Mouse (Mus musculus): ENCODE measurements around the gene Arl11. TPM values are rescaled to one million over a fixed set of nuclear protein-coding genes. Genes with fewer than 3 reads are reported as not detected.

Arl11 gene
- total and polyA plus RNA-seq, 3 experiments, result not detected

DNA sequence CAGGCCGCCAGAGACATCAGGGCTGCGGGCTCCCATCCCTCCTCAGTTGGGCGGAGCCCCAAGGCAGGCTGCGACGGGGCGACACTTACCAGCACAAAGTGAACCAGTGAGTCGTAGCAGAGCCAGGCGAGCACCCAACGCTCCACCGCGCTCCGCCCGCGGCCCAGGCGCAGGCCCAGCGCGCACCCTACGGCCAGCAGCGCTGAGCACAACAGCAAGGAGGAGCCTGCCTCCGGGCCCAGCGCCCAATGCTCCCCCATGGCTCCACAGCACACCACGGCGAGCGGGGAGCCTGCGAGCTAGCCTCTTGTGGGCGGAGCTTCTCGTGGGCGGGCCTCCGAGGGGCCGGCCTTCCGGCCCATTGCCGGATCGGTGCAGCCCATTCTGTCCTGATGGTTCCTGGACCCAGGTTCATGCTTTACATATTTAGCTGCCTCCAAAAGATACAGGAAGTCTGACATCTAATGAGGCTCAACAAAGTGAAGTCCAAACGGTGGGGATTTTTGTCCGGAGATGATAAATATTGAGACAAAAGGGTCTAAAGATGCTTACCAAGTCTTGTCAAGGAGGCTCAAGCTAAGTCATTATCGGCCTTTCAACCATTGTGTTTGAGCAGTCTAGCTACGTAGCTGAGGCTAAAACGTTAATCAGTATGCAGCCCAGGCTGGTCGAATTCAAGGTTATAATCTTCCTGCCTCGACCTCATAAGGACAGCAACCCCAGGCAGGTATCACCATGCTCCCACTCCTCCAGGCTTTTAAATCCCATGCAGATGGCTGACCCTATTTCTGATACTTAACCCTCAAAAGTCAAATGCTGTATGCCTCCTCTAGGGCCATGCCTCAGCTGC is 50.8 kb downstream of the Arl11 start, which contains the start of gene Ebpl:
Gene Ebpl (minus strand): TSS at position 309 of the 850 bp plus-strand sequence.
- peak within 1 kb of the TSS; percentile 78 for H3K4me3 ChIP-seq (ENCODE audit: low read depth, low read length)
- H3K9me3 ChIP-seq (replicated peaks), result no peaks in the 10 kb centered on the region
- no peaks in the 10 kb centered on the region for H3K27me3 ChIP-seq (ENCODE audit: insufficient read depth, low read length)
- ATAC-seq (ENCODE audit: extremely low read depth, insufficient number of reproducible peaks, low FRiP score, poor library complexity, severe bottlenecking) (peak; percentile 87), DNase-seq (ENCODE audit: low spot score) (peak; percentile 78)
- H3K36me3 ChIP-seq (replicated peaks), result peaks cover 31% of the 10 kb centered on the region
- peaks cover 17% of the 10 kb centered on the region for H3K4me1 ChIP-seq (ENCODE audit: insufficient read depth, low read depth, low read length)
- TF ChIP-seq TAL1 (conservative IDR thresholded peaks at IDR 0.05; ENCODE audit: low read depth, low read length) (no peak), GATA2 (IDR thresholded peaks at IDR 0.05; ENCODE audit: borderline replicate concordance, low read depth, low read length) (no peak), CTCF (IDR thresholded peaks at IDR 0.05; ENCODE audit: low read depth, low read length) (no peak), POLR2AphosphoS5 (IDR thresholded peaks at IDR 0.05; ENCODE audit: insufficient replicate concordance, low read depth, low read length) (no peak), GATA1 (IDR thresholded peaks at IDR 0.05; ENCODE audit: borderline replicate concordance, low read length) (no peak)

DNA sequence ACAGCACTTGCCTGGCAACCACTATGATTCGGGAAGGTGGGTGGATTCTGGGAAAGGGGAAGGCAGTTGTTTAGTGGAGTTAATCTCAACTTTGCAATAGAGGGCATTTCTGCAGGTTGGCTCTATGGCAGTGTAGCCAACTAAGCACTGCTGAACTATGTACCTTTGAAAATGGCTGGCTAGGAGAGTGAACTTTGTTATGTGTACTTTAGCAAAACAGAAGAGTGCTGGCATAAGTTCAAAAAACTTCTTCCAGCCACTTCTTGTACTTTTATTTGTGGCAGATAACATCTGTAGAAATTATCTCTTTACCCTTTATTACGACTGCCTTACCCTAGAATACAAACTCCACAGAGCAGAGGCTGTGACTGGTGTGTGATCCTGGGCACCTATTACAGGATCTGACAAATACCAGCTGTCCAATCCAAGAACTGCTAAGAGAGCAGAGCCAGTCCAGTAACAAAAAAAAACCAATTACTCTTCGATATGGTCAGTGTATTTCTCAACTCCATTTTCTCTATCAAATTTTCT is 51.5 kb downstream of the Arl11 start:
- no peak for DNase-seq (ENCODE audit: low spot score)
- peak overlapping the region; percentile 78; the same call in 1 of the 2 replicates for H3K4me3 ChIP-seq (ENCODE audit: low read depth, low read length)
- no peaks in the 10 kb centered on the region for H3K27me3 ChIP-seq (ENCODE audit: insufficient read depth, low read length)
- H3K4me1 ChIP-seq (ENCODE audit: insufficient read depth, low read depth, low read length), result peaks cover 17% of the 10 kb centered on the region
- peaks cover 32% of the 10 kb centered on the region for H3K36me3 ChIP-seq (replicated peaks)
- no peak for ATAC-seq (ENCODE audit: extremely low read depth, insufficient number of reproducible peaks, low FRiP score, poor library complexity, severe bottlenecking)
- no peaks in the 10 kb centered on the region for H3K9me3 ChIP-seq (replicated peaks)
- TF ChIP-seq POLR2AphosphoS5 (IDR thresholded peaks at IDR 0.05; ENCODE audit: insufficient replicate concordance, low read depth, low read length), result no peak

Other genes starting within 250 kb of the Arl11 start
- gene Sacs, start 171.3 kb upstream of the Arl11 start, total RNA-seq (2014; fragmentation: Nextera tagmentation), result 19.0 and 20.8 TPM in 2 replicates
- 19.4 and 23.3 TPM in 2 replicates for gene Sacs, start 171.3 kb upstream of the Arl11 start, total RNA-seq (2017)
- gene Sacs, start 171.3 kb upstream of the Arl11 start, polyA plus RNA-seq (2012), result 0.53 and 0.54 TPM in 2 replicates
- gene Sgcg, start 51.3 kb upstream of the Arl11 start, total RNA-seq (2014; fragmentation: Nextera tagmentation), result not detected in 2 replicates
- 0.16 TPM in 1 of 2 replicates, not detected in the other for gene Sgcg, start 51.3 kb upstream of the Arl11 start, total RNA-seq (2017)
- gene Sgcg, start 51.3 kb upstream of the Arl11 start, polyA plus RNA-seq (2012), result not detected in 2 replicates
- 1.8 and 3.5 TPM in 2 replicates for gene Ebpl, start 50.7 kb downstream of the Arl11 start, total RNA-seq (2014; fragmentation: Nextera tagmentation)
- 1.9 and 2.8 TPM in 2 replicates for gene Ebpl, start 50.7 kb downstream of the Arl11 start, total RNA-seq (2017)
- gene Ebpl, start 50.7 kb downstream of the Arl11 start, polyA plus RNA-seq (2012), result 0.52 and 0.76 TPM in 2 replicates
- 79.2 and 88.2 TPM in 2 replicates for gene Kpna3, start 130.1 kb downstream of the Arl11 start, total RNA-seq (2014; fragmentation: Nextera tagmentation)
- gene Kpna3, start 130.1 kb downstream of the Arl11 start, total RNA-seq (2017), result 35.1 and 44.9 TPM in 2 replicates
- gene Kpna3, start 130.1 kb downstream of the Arl11 start, polyA plus RNA-seq (2012), result 10.5 and 11.8 TPM in 2 replicates
- gene Spryd7, start 247.1 kb downstream of the Arl11 start, total RNA-seq (2014; fragmentation: Nextera tagmentation), result 7.8 and 9.9 TPM in 2 replicates
- 10.5 and 10.8 TPM in 2 replicates for gene Spryd7, start 247.1 kb downstream of the Arl11 start, total RNA-seq (2017)
- 2.9 and 3.7 TPM in 2 replicates for gene Spryd7, start 247.1 kb downstream of the Arl11 start, polyA plus RNA-seq (2012)